Mouse (Mus musculus) kidney, adult 2 months (tissue): ENCODE data around the gene Phlda2.

Experiments used
- CTCF ChIP-seq: fragments of 200-500 bp; conservative IDR thresholded peaks from 2 replicates; pipeline ENCODE4 v1.5.1; 2011; ENCODE audit warnings: low read depth, mild to moderate bottlenecking, control low read depth, low read length, moderate library complexity, mixed read lengths; ENCODE audit not compliant: insufficient read depth, insufficient read length
- POLR2A ChIP-seq: fragments of 200-500 bp; IDR thresholded peaks from one replicate; pipeline ENCODE4 v1.6.1; 2011; ENCODE audit warnings: low read depth, low read length, control low read depth

- TF ChIP-seq POLR2A (no peak), CTCF (no peak)
These were observed 41.6 kb downstream of the Phlda2 start for GRCm38 (mm10) chr7:143461294-143461870.
